Mouse (Mus musculus) liver, embryonic 15.5 days (tissue): ENCODE results near the gene Slc25a35. TPM values are rescaled to one million over a fixed set of nuclear protein-coding genes. Genes with fewer than 3 reads are reported as not detected.
"Not testable (repeated sequence)": the region's sequence is repeated elsewhere in the genome, so short reads cannot be mapped to it uniquely, and the experiment has no call there.

ENCODE experiments used
- ATAC-seq: fragments of 200-750 bp; cut with Nextera tagmentation; 2 replicates; pipeline ENCODE4 v1.8.0; 2017; ENCODE audit warnings: moderate number of reproducible peaks, mild to moderate bottlenecking, moderate library complexity; ENCODE audit not compliant: insufficient read depth
- H3K27ac ChIP-seq: fragments of 300-500 bp; sonication (generic); replicated peaks from 2 replicates; pipeline ENCODE4 v1.5.1; 2015; ENCODE audit warnings: mild to moderate bottlenecking, inconsistent platforms
- H3K27me3 ChIP-seq: fragments of 300-500 bp; sonication (generic); 2 replicates; pipeline ENCODE4 v1.6.1; 2015; ENCODE audit warnings: mild to moderate bottlenecking, inconsistent platforms
- H3K36me3 ChIP-seq: fragments of 300-500 bp; sonication (generic); replicated peaks from 2 replicates; pipeline ENCODE4 v1.6.1; 2015; ENCODE audit warnings: moderate library complexity, mild to moderate bottlenecking, inconsistent platforms
- H3K4me1 ChIP-seq: fragments of 300-500 bp; sonication (generic); replicated peaks from 2 replicates; pipeline ENCODE4 v1.6.1; 2015; ENCODE audit warnings: inconsistent platforms
- H3K4me2 ChIP-seq: fragments of 300-500 bp; sonication (generic); 2 replicates; pipeline ENCODE4 v1.6.1; 2015; ENCODE audit warnings: moderate library complexity, mild to moderate bottlenecking, inconsistent platforms
- H3K4me3 ChIP-seq: fragments of 300-500 bp; sonication (generic); replicated peaks from 2 replicates; pipeline ENCODE4 v1.5.1; 2015; ENCODE audit warnings: mild to moderate bottlenecking, inconsistent platforms
- H3K9ac ChIP-seq: fragments of 300-500 bp; sonication (generic); 2 replicates; pipeline ENCODE4 v1.6.1; 2015; ENCODE audit warnings: moderate library complexity, mild to moderate bottlenecking, inconsistent platforms
- H3K9me3 ChIP-seq: fragments of 300-500 bp; sonication (generic); replicated peaks from 2 replicates; pipeline ENCODE4 v1.6.1; 2016; ENCODE audit warnings: inconsistent platforms
- WGBS: fragments of 180-500 bp; shearing (Covaris S2); methylation state at CpG from one replicate; pipeline ENCODE4 v1.1.7; 2015; ENCODE audit warnings: mixed read lengths; ENCODE audit not compliant: insufficient replicate concordance; 5-methylcytosine and 5-hydroxymethylcytosine counted together
- polyA plus RNA-seq: library from polyadenylated mRNA; unstranded; fragments of >200 nt; fragmentation: Nextera tagmentation; extraction: Ambion mirVana; gene quantifications from 2 replicates; pipeline ENCODE4 v1.2.1, GENCODE M21; 2015

Gene Slc25a35
- polyA plus RNA-seq, 1 experiment from 2014 or later: 0.44 TPM

- Histone ChIP-seq H3K4me2 (peak overlapping the region; percentile 33), H3K27ac (peak overlapping the region; percentile 70), H3K9ac (no peak overlapping the region), H3K4me3 (no peak overlapping the region; the same call in 1 of the 2 replicates), H3K9me3 (no peaks in the 10 kb centered on the region), H3K27me3 (no peaks in the 10 kb centered on the region), H3K36me3 (peaks cover 35% of the 10 kb centered on the region), H3K4me1 (peaks cover 50% of the 10 kb centered on the region)
- ATAC-seq: peak; percentile 68
- WGBS: 50% methylated on average over 7 of the region's 7 CpGs
These were observed 37.3 kb downstream of the Slc25a35 start for GRCm38 (mm10) chr11:69005193-69005592.

- H3K4me1 ChIP-seq: peaks cover 63% of the 10 kb centered on the region
- peak overlapping the region; percentile 79 for H3K4me2 ChIP-seq
- peak overlapping the region; percentile 70; the same call in 1 of the 2 replicates for H3K4me3 ChIP-seq
- not testable (repeated sequence) for H3K27me3 ChIP-seq, ATAC-seq, H3K9ac ChIP-seq, H3K9me3 ChIP-seq, H3K27ac ChIP-seq
- H3K36me3 ChIP-seq: peaks cover 21% of the 10 kb centered on the region
These were observed 38.6 kb downstream of the Slc25a35 start for GRCm38 (mm10) chr11:69006575-69006974.

GRCm38 (mm10) chr11:69008182-69009121, 40.5 kb downstream of the Slc25a35 start, which contains the start of gene Pfas:
Gene Pfas, minus strand, starts transcription at chr11:69008460.
- peak within 1 kb of the TSS; percentile 91 for H3K27ac ChIP-seq
- H3K4me3 ChIP-seq: peak within 1 kb of the TSS; percentile 70
- H3K36me3 ChIP-seq: peaks cover 3% of the 10 kb centered on the region; the same call in 1 of the 2 replicates
- peak; percentile 67 for ATAC-seq
- 8% methylated on average over 38 of the region's 38 CpGs for WGBS
- H3K4me1 ChIP-seq: peaks cover 72% of the 10 kb centered on the region
- H3K4me2 ChIP-seq: peak within 1 kb of the TSS; percentile 79
- no peaks in the 10 kb centered on the region for H3K27me3 ChIP-seq
- H3K9me3 ChIP-seq: no peaks in the 10 kb centered on the region
- H3K9ac ChIP-seq: peak within 1 kb of the TSS; percentile 68

GRCm38 (mm10) chr11:69009508-69009907, 41.6 kb downstream of the Slc25a35 start:
- Histone ChIP-seq H3K4me1 (peaks cover 77% of the 10 kb centered on the region), H3K9ac (no peak overlapping the region), H3K36me3 (no peaks in the 10 kb centered on the region), H3K4me2 (no peak overlapping the region), H3K4me3 (no peak overlapping the region), H3K27ac (no peak overlapping the region), H3K9me3 (no peaks in the 10 kb centered on the region), H3K27me3 (no peaks in the 10 kb centered on the region)
- WGBS: 79% methylated on average over 1 of the region's 1 CpGs
- no peak for ATAC-seq

- WGBS: 77% methylated on average over 15 of the region's 15 CpGs
- ATAC-seq: no peak
- Histone ChIP-seq H3K36me3 (no peaks in the 10 kb centered on the region), H3K4me3 (peak overlapping the region; percentile 66), H3K4me2 (peak overlapping the region; percentile 82), H3K27ac (peak overlapping the region; percentile 99), H3K9ac (peak overlapping the region; percentile 74; the same call in 1 of the 2 replicates), H3K9me3 (no peaks in the 10 kb centered on the region), H3K27me3 (no peaks in the 10 kb centered on the region), H3K4me1 (peaks cover 77% of the 10 kb centered on the region)
These were observed 42.7 kb downstream of the Slc25a35 start for GRCm38 (mm10) chr11:69010400-69011323.

- peak overlapping the region; percentile 66 for H3K4me3 ChIP-seq
- peaks cover 72% of the 10 kb centered on the region for H3K4me1 ChIP-seq
- WGBS: 25% methylated on average over 2 of the region's 2 CpGs
These were observed 43.5 kb downstream of the Slc25a35 start for GRCm38 (mm10) chr11:69011445-69011844.

GRCm38 (mm10) chr11:69012071-69012601, 44.2 kb downstream of the Slc25a35 start:
- WGBS: under 1% methylated on average over 18 of the region's 18 CpGs
- Histone ChIP-seq H3K27ac (peak overlapping the region; percentile 99), H3K4me3 (peak overlapping the region; percentile 66), H3K4me2 (peak overlapping the region; percentile 82), H3K4me1 (peaks cover 72% of the 10 kb centered on the region), H3K36me3 (no peaks in the 10 kb centered on the region), H3K27me3 (no peaks in the 10 kb centered on the region), H3K9me3 (no peaks in the 10 kb centered on the region), H3K9ac (peak overlapping the region; percentile 74)
- peak; percentile 71 for ATAC-seq

More at GRCm38 (mm10) chr11:69011445-69011844, 43.5 kb downstream of the Slc25a35 start:
- not testable (repeated sequence) for ATAC-seq, H3K27me3 ChIP-seq, H3K9me3 ChIP-seq, H3K36me3 ChIP-seq
- Histone ChIP-seq H3K27ac (peak overlapping the region; percentile 99), H3K9ac (peak overlapping the region; percentile 74), H3K4me2 (peak overlapping the region; percentile 82)

- H3K4me1 ChIP-seq: peaks cover 60% of the 10 kb centered on the region
- peak; percentile 90 for ATAC-seq
- H3K27me3 ChIP-seq: no peaks in the 10 kb centered on the region
- peak within 1 kb of the TSS; percentile 74 for H3K9ac ChIP-seq
- H3K27ac ChIP-seq: peak within 1 kb of the TSS; percentile 93
- WGBS: under 1% methylated on average over 38 of the region's 38 CpGs
- peaks cover under 1% of the 10 kb centered on the region; the same call in 1 of the 2 replicates for H3K36me3 ChIP-seq
- peak within 1 kb of the TSS; percentile 77 for H3K4me3 ChIP-seq
- no peaks in the 10 kb centered on the region for H3K9me3 ChIP-seq
- H3K4me2 ChIP-seq: peak within 1 kb of the TSS; percentile 80
These were observed 47.9 kb downstream of the Slc25a35 start, which contains the start of gene Ctc1 for GRCm38 (mm10) chr11:69015644-69016441. Gene Ctc1, plus strand, starts transcription at chr11:69015911.

- no peak for ATAC-seq
- Histone ChIP-seq H3K27me3 (no peaks in the 10 kb centered on the region), H3K36me3 (peaks cover 7% of the 10 kb centered on the region), H3K9me3 (no peaks in the 10 kb centered on the region), H3K9ac (peak overlapping the region; percentile 74), H3K4me3 (peak overlapping the region; percentile 77), H3K4me2 (peak overlapping the region; percentile 80), H3K27ac (peak overlapping the region; percentile 93), H3K4me1 (peaks cover 52% of the 10 kb centered on the region)
- WGBS: 52% methylated on average over 3 of the region's 3 CpGs
These were observed 48.8 kb downstream of the Slc25a35 start for GRCm38 (mm10) chr11:69016755-69017154.

- no peak for ATAC-seq
- H3K9me3 ChIP-seq: no peaks in the 10 kb centered on the region
- no peak overlapping the region for H3K4me2 ChIP-seq
- no peaks in the 10 kb centered on the region for H3K27me3 ChIP-seq
- peaks cover 24% of the 10 kb centered on the region for H3K4me1 ChIP-seq
- no peak overlapping the region for H3K9ac ChIP-seq
- H3K4me3 ChIP-seq: no peak overlapping the region
- peaks cover 46% of the 10 kb centered on the region for H3K36me3 ChIP-seq
- H3K27ac ChIP-seq: no peak overlapping the region
These were observed 52.8 kb downstream of the Slc25a35 start for GRCm38 (mm10) chr11:69020691-69021090.
